Mouse (Mus musculus) heart, embryonic 14.5 days (tissue): Measurements from ENCODE around the gene Mus81. TPM values are rescaled to one million over a fixed set of nuclear protein-coding genes. Genes with fewer than 3 reads are reported as not detected.
"Not testable (repeated sequence)": the region's sequence is repeated elsewhere in the genome, so short reads cannot be mapped to it uniquely, and the experiment has no call there.

ENCODE experiments used
- ATAC-seq: fragments of 200-750 bp; cut with Nextera tagmentation; 2 replicates; pipeline ENCODE4 v1.8.0; 2017; ENCODE audit warnings: low read depth, moderate TSS enrichment; ENCODE audit not compliant: insufficient number of reproducible peaks, insufficient read depth, low FRiP score
- H3K27ac ChIP-seq, 2 experiments: fragments of 200-500 bp in 1 of 2; fragments of 300-500 bp in 1 of 2; sonication (generic) in 1 of 2; replicated peaks in 1 of 2; 2 replicates each; pipeline ENCODE4 v1.5.1; 2012 to 2014; ENCODE audit warnings: low read depth in 2 of 2, low read length in 2 of 2, control low read depth in 1 of 2, mild to moderate bottlenecking in 1 of 2, mixed read lengths in 1 of 2; ENCODE audit not compliant: control insufficient read depth in 1 of 2, insufficient read depth in 1 of 2
- H3K27me3 ChIP-seq: fragments of 300-500 bp; sonication (generic); 2 replicates; pipeline ENCODE4 v1.6.1; 2014; ENCODE audit warnings: mild to moderate bottlenecking, low read length, control low read depth; ENCODE audit not compliant: control insufficient read depth, insufficient read depth
- H3K36me3 ChIP-seq: fragments of 300-500 bp; sonication (generic); 2 replicates; pipeline ENCODE4 v1.6.1; 2014; ENCODE audit warnings: mild to moderate bottlenecking, control low read depth, low read length, mixed read lengths; ENCODE audit not compliant: control insufficient read depth, insufficient read depth
- H3K4me1 ChIP-seq, 2 experiments: fragments of 200-500 bp in 1 of 2; fragments of 300-500 bp in 1 of 2; sonication (generic) in 1 of 2; 2 replicates each; pipeline ENCODE4 v1.6.1; 2012 to 2014; ENCODE audit warnings: low read length in 2 of 2, control low read depth in 1 of 2, mixed read lengths in 1 of 2; ENCODE audit not compliant: control insufficient read depth in 2 of 2, insufficient read depth in 2 of 2
- H3K4me2 ChIP-seq: fragments of 300-500 bp; sonication (generic); 2 replicates; pipeline ENCODE4 v1.6.1; 2014; ENCODE audit warnings: mild to moderate bottlenecking, low read length
- H3K4me3 ChIP-seq, 2 experiments: fragments of 200-500 bp in 1 of 2; fragments of 300-500 bp in 1 of 2; sonication (generic) in 1 of 2; 2 replicates each; pipeline ENCODE4 v1.5.1; 2012 to 2014; ENCODE audit warnings: low read length in 2 of 2, mild to moderate bottlenecking in 2 of 2, control low read depth in 1 of 2, low read depth in 1 of 2, moderate library complexity in 1 of 2; ENCODE audit not compliant: control insufficient read depth in 1 of 2, insufficient read depth in 1 of 2
- H3K9ac ChIP-seq: fragments of 300-500 bp; sonication (generic); 2 replicates; pipeline ENCODE4 v1.6.1; 2014; ENCODE audit warnings: mild to moderate bottlenecking, low read length
- H3K9me3 ChIP-seq: fragments of 300-500 bp; sonication (generic); 2 replicates; pipeline ENCODE4 v1.6.1; 2016; ENCODE audit warnings: low read length, control low read depth; ENCODE audit not compliant: control insufficient read depth
- WGBS: fragments of 180-500 bp; shearing (Covaris S2); extraction: QIAGEN DNeasy Blood & Tissue Kit; methylation state at CpG from one replicate; pipeline ENCODE4 v1.1.7; 2014; 5-methylcytosine and 5-hydroxymethylcytosine counted together
- polyA plus RNA-seq: library from polyadenylated mRNA; unstranded; fragments of >200 nt; fragmentation: Nextera tagmentation; extraction: Ambion mirVana; gene quantifications from 2 replicates; pipeline ENCODE4 v1.2.1, GENCODE M21; 2014

The Mus81 gene
- polyA plus RNA-seq, 1 experiment from 2014 or later = 37.5 TPM

DNA sequence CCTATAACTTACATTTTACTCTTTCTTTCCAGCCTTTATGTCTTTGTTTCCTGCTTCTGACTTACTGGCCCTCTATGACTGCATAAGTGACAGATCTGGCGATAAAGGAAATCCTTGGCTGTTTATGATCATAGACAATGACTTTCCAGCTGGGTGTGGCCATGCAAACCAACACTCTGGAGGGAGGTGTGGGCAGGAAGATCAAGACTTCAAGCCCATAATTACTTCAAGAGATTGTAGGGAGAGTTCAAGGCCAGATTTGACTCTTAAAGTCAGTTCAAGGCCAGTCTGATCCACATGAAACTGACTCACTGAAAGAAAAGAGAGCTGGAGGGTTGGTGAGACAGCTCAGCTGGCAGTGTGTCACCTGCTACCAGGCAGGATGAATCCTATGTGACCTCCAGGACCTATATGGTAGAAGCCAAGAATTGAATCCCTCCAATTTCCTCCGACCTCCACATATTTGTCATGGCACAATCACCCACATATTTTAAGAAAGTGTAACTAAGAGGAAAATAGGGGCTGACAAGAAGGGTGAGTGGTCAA is 12.2 kb upstream of the Mus81 start:
- Histone ChIP-seq H3K27ac (no peak overlapping the region), H3K9ac (no peak overlapping the region), H3K9me3 (no peaks in the 10 kb centered on the region), H3K4me1 (no peaks in the 10 kb centered on the region), H3K4me3 (no peak overlapping the region), H3K36me3 (peaks cover 42% of the 10 kb centered on the region), H3K4me2 (no peak overlapping the region), H3K27me3 (no peaks in the 10 kb centered on the region)
- ATAC-seq = no peak
- 90% methylated on average over 2 of the region's 2 CpGs for WGBS

DNA sequence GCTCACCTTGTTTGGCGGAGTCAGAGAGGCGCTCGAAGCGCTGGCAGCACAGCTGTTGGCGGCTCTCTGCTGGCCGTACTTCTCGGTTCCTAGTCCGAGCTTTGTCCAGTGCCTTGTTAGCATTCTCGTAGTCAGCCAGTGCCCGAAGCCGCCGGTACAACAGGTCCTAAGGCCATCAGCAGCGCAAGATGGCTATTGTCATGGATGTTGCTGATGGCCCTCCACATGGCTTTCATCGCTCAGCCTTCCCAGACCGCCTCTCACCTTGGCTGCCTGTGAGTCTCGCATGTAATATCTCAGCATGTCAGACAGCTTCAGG is 7.8 kb upstream of the Mus81 start:
- 85% methylated on average over 16 of the region's 16 CpGs for WGBS
- Histone ChIP-seq H3K4me1 (peaks cover 0 to 14% of the 10 kb centered on the region in 2 experiments; a peak in 2 of 4 replicates), H3K4me3 (no peak overlapping the region), H3K27me3 (no peaks in the 10 kb centered on the region), H3K36me3 (peaks cover 69% of the 10 kb centered on the region), H3K9me3 (no peaks in the 10 kb centered on the region), H3K4me2 (no peak overlapping the region), H3K9ac (no peak overlapping the region), H3K27ac (no peak overlapping the region)
- no peak for ATAC-seq

DNA sequence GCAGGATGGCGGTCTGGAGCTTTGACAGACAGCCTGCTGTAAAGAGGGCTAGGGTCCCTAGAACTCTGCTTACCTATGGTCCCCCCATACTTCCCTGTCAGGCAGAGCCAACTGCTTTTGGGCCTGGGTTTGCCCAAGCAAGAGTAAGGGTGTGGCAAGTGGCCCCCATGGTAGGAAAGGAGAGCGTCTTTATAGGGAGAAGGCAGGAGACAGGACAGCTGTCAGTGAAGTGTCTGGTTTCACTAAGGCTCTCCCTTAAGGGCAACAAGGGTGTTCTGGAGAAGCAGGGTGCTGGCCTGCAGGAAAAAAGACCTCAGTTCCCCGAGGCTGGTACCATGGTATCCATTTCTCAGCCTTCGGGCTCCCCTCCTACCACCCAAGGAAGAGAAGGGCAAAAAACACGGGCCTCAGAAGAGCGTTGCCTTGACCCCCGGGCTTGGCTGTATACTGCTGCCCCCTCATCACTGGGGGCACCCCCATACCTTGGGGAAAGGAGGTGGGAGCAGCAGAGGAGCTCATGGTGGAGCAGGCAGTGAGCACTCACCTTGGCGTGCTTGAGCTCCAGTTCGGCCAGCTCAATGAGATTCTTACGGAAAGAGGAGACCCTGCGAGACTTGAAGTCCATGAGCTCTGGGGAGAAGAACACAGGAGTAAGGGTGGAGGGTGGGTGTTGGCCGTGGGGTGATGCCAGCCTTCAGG is 7.3 kb upstream of the Mus81 start:
- ATAC-seq = no peak
- Histone ChIP-seq H3K9me3 (no peaks in the 10 kb centered on the region), H3K9ac (no peak overlapping the region), H3K27ac (no peak overlapping the region), H3K36me3 (peaks cover 69% of the 10 kb centered on the region), H3K27me3 (no peaks in the 10 kb centered on the region), H3K4me2 (no peak overlapping the region), H3K4me3 (no peak overlapping the region), H3K4me1 (peaks cover 0 to 14% of the 10 kb centered on the region in 2 experiments; a peak in 2 of 4 replicates)
- WGBS = 73% methylated on average over 12 of the region's 12 CpGs

DNA sequence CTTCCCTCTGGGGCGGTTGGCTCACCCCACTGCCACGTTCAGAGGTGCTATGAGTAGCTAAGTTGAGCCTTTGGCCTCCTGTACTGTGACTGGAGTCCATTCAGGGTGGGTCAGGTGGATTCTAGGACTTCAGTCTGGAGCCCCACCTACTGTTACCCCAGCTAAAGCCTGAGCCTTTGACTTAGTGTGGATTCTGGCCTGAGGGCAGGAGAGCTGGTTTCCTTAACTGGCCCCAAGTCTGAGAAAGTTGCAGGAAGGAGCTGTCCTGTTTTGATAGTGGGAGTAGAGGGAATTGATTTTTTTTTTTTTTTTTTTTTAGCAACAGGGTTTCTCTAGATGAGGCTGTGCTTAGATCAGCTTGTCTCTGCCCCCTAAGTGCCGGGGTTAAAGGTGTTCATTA is 6.1 kb upstream of the Mus81 start:
- no peak for ATAC-seq
- Histone ChIP-seq H3K27me3 (no peaks in the 10 kb centered on the region), H3K9me3 (no peaks in the 10 kb centered on the region), H3K9ac (no peak overlapping the region), H3K4me3 (no peak overlapping the region), H3K4me1 (peaks cover 3 to 14% of the 10 kb centered on the region in 2 experiments; a peak in 3 of 4 replicates), H3K36me3 (peaks cover 69% of the 10 kb centered on the region), H3K4me2 (no peak overlapping the region), H3K27ac (no peak overlapping the region)
- 81% methylated on average over 3 of the region's 3 CpGs for WGBS

DNA sequence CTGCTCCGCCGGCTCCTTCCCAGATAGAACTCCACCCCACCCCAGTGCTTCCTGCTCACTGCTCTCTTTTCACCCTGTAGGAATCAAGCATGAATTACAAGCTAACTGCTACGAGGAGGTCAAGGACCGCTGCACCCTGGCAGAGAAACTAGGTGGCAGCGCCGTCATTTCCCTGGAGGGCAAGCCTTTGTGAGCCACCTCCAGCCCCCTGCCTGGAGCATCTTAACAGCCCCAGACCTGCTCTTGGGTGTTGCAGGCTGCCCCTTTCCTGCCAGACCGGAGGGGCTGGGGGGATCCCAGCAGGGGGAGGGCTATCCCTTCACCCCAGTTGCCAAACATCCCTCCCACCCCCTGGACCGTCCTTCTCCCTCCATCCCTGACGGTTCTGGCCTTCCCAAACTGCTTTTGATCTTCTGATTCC is 5.1 kb upstream of the Mus81 start:
- H3K27ac ChIP-seq, H3K9me3 ChIP-seq, H3K4me3 ChIP-seq, H3K27me3 ChIP-seq, H3K4me2 ChIP-seq, H3K9ac ChIP-seq, ATAC-seq: not testable (repeated sequence)
- 64% methylated on average over 9 of the region's 9 CpGs for WGBS
- Histone ChIP-seq H3K4me1 (peaks cover 8 to 14% of the 10 kb centered on the region in 2 experiments), H3K36me3 (peaks cover 64% of the 10 kb centered on the region)

DNA sequence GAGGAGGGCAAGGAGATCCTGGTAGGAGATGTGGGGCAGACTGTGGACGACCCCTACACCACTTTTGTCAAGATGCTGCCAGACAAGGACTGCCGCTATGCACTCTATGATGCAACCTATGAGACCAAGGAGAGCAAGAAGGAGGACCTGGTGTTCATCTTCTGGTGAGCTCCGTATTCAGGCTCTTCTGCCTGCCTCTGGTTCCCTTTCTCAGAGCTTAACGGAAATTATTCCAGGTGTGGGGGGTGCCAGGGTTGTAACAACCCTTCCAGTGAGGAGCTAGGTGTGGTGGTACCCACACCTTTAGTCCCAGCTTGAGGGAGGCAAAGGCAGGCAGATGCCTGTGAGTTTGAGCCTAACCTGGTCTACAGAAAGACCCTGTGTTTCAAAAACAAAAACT is 4.4 kb upstream of the Mus81 start:
- H3K9ac ChIP-seq = no peak overlapping the region
- H3K36me3 ChIP-seq = peaks cover 59% of the 10 kb centered on the region

DNA sequence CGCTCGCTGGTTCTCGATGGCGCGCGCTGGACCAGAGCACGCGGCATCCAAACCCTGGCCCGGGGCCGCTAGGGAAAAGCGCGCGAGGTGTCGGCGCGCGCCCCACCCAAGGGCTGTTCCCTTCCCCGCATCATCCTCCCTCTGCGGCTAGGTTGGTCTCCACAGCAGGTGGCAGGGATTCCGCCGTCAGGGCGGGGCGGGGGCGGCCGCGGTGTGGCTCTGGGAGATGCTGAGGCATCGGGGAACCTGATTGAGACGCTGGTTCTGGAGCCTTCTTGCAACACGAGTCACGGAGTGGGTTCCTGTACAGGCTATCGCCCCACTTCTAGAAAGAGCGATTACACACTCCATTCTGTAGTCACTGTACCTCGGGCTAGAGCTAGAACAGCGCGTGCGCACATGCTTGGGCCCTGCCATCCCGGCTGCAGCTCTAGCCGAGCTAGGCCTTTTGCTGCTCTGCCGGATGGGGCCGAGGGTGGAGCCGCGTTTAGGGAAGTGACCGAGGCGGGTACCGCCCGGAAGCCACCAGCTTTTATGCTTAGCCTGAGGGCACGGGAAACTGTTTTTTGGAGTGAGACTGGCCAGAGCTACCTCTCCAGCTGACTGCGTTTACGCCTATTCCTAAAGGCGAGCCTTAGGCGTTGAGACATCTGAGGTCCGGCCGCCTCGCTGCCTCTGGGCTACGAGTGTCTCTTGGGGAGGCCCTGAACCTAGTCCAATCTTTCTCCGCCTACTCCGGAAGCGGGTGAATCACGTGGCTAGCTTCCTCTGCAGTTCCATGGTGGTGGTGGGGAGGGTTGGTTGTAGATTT is 2.9 kb upstream of the Mus81 start:
- peak overlapping the region; percentile 96 to 100 for H3K27ac ChIP-seq
- peak; percentile 11; the same call in 1 of the 2 replicates for ATAC-seq
- H3K4me3 ChIP-seq = peak overlapping the region; percentile 98 to 99
- peak overlapping the region; percentile 99 for H3K9ac ChIP-seq
- peak overlapping the region; percentile 92 for H3K4me2 ChIP-seq
- 0% methylated on average over 57 of the region's 59 CpGs for WGBS
- peaks cover 11 to 27% of the 10 kb centered on the region in 2 experiments for H3K4me1 ChIP-seq
- no peaks in the 10 kb centered on the region for H3K9me3 ChIP-seq
- no peaks in the 10 kb centered on the region for H3K27me3 ChIP-seq
- peaks cover 50% of the 10 kb centered on the region for H3K36me3 ChIP-seq

More for the DNA sequence above, 4.4 kb upstream of the Mus81 start:
- Histone ChIP-seq H3K27me3 (no peaks in the 10 kb centered on the region), H3K9me3 (no peaks in the 10 kb centered on the region), H3K4me3 (no peak overlapping the region), H3K4me2 (no peak overlapping the region), H3K27ac (no peak overlapping the region), H3K4me1 (peaks cover 8 to 15% of the 10 kb centered on the region in 2 experiments)
- 79% methylated on average over 4 of the region's 4 CpGs for WGBS
- ATAC-seq = no peak
